Mouse (Mus musculus): Measurements from ENCODE around the gene Ttc7b. TPM values are rescaled to one million over a fixed set of nuclear protein-coding genes. Genes with fewer than 3 reads are reported as not detected.

The Ttc7b gene
- polyA plus RNA-seq, 1 experiment from 2014 or later: 4.2 TPM

GRCm38 (mm10) chr12:100293956-100294355 lies 226.7 kb downstream of the Ttc7b start:
- H3K4me1 ChIP-seq: peaks cover 33% of the 10 kb centered on the region
- H3K9me3 ChIP-seq: no peaks in the 10 kb centered on the region
- no peaks in the 10 kb centered on the region for H3K36me3 ChIP-seq (replicated peaks)
- DNase-seq (ENCODE audit: low spot score): no peak
- H3K27me3 ChIP-seq (replicated peaks; ENCODE audit: low read depth, poor library complexity, severe bottlenecking): peaks cover under 1% of the 10 kb centered on the region; the same call in 1 of the 2 replicates
- 91% methylated on average over 9 of the region's 9 CpGs for WGBS
- H3K27ac ChIP-seq (replicated peaks): no peak overlapping the region
- no peak overlapping the region for H3K4me3 ChIP-seq

GRCm38 (mm10) chr12:100290711-100291685 lies 229.6 kb downstream of the Ttc7b start:
- Histone ChIP-seq H3K27ac (replicated peaks) (peak overlapping the region; percentile 81), H3K27me3 (replicated peaks; ENCODE audit: low read depth, poor library complexity, severe bottlenecking) (peaks cover 3% of the 10 kb centered on the region; the same call in 1 of the 2 replicates), H3K4me3 (no peak overlapping the region), H3K4me1 (peaks cover 36% of the 10 kb centered on the region), H3K9me3 (no peaks in the 10 kb centered on the region), H3K36me3 (replicated peaks) (no peaks in the 10 kb centered on the region)
- 51% methylated on average over 18 of the region's 18 CpGs for WGBS
- peak; percentile 70 for DNase-seq (ENCODE audit: low spot score)

GRCm38 (mm10) chr12:100290178-100290531 lies 230.5 kb downstream of the Ttc7b start:
- Histone ChIP-seq H3K27ac (replicated peaks) (peak overlapping the region; percentile 70), H3K4me1 (peaks cover 31% of the 10 kb centered on the region), H3K27me3 (replicated peaks; ENCODE audit: low read depth, poor library complexity, severe bottlenecking) (peaks cover 3% of the 10 kb centered on the region; the same call in 1 of the 2 replicates), H3K4me3 (no peak overlapping the region), H3K36me3 (replicated peaks) (no peaks in the 10 kb centered on the region), H3K9me3 (no peaks in the 10 kb centered on the region)
- DNase-seq (ENCODE audit: low spot score): no peak
- WGBS: 75% methylated on average over 11 of the region's 11 CpGs

DNA sequence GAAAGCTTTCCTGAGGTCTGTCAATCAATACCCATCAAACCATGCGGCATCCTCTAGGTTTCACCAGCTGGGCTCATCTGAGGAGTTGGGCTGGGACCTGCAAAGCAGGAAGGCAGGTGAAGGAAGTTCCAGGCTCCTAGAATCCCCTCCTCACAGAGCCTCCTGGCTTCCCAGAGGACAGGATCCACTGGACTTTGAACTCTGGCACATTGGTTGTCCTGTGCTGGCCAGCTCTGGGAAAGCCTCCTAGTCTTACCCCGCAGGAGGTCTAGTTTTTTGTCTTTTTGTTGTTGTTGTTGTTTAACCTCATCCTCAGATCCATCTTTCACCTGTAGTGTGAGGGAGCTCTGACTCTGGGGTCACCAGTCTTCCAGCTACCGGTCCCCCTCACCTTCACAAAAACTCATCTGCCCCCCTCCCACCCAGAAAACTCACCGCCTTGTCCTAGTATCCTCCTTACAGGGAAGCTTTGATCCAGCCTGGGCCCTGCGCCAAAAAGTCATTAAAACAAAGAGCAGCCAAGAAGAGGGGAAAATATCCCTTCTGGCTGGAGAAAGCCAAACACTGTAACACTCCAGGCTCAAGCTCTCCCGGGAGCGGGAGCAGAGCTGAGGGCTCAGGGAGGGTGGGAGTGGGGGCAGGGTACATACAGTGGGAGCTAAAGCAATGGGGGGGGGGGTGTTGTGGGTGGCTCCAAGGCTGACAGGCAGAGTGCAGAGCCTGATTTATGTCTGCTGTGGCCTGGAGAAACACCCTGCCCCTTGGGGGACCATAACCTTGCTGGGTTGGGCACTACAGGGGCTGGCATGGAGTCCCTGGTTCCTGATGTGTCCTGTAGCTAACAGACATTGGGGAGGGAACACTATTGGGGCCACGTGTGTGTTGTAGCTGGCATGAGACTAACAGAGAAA lies 231.1 kb downstream of the Ttc7b start:
- no peak for DNase-seq (ENCODE audit: low spot score)
- Histone ChIP-seq H3K36me3 (replicated peaks) (no peaks in the 10 kb centered on the region), H3K27me3 (replicated peaks; ENCODE audit: low read depth, poor library complexity, severe bottlenecking) (peaks cover 3% of the 10 kb centered on the region; the same call in 1 of the 2 replicates), H3K27ac (replicated peaks) (peak overlapping the region; percentile 70), H3K9me3 (no peaks in the 10 kb centered on the region), H3K4me1 (peaks cover 31% of the 10 kb centered on the region), H3K4me3 (no peak overlapping the region)
- 43% methylated on average over 8 of the region's 8 CpGs for WGBS

GRCm38 (mm10) chr12:100288018-100288417 lies 232.6 kb downstream of the Ttc7b start:
- H3K4me3 ChIP-seq: no peak overlapping the region

GRCm38 (mm10) chr12:100287565-100287964 lies 233.1 kb downstream of the Ttc7b start:
- Histone ChIP-seq H3K4me1 (peaks cover 43% of the 10 kb centered on the region), H3K9me3 (no peaks in the 10 kb centered on the region), H3K36me3 (replicated peaks) (no peaks in the 10 kb centered on the region), H3K27ac (replicated peaks) (no peak overlapping the region), H3K27me3 (replicated peaks; ENCODE audit: low read depth, poor library complexity, severe bottlenecking) (peaks cover 3% of the 10 kb centered on the region; the same call in 1 of the 2 replicates), H3K4me3 (no peak overlapping the region)
- 92% methylated on average over 2 of the region's 2 CpGs for WGBS
- DNase-seq (ENCODE audit: low spot score): no peak

More at GRCm38 (mm10) chr12:100288018-100288417, 232.6 kb downstream of the Ttc7b start:
- Histone ChIP-seq H3K9me3 (no peaks in the 10 kb centered on the region), H3K27ac (replicated peaks) (no peak overlapping the region), H3K27me3 (replicated peaks; ENCODE audit: low read depth, poor library complexity, severe bottlenecking) (peaks cover 3% of the 10 kb centered on the region; the same call in 1 of the 2 replicates), H3K4me1 (peaks cover 38% of the 10 kb centered on the region), H3K36me3 (replicated peaks) (no peaks in the 10 kb centered on the region)
- WGBS: 74% methylated on average over 5 of the region's 5 CpGs
- DNase-seq (ENCODE audit: low spot score): no peak

- Histone ChIP-seq H3K4me3 (no peak overlapping the region), H3K9me3 (no peaks in the 10 kb centered on the region), H3K4me1 (peaks cover 39% of the 10 kb centered on the region), H3K36me3 (replicated peaks) (no peaks in the 10 kb centered on the region), H3K27me3 (replicated peaks; ENCODE audit: low read depth, poor library complexity, severe bottlenecking) (0 out of 2 replicates have a peak, but pooled peaks cover 5% of the 10 kb centered on the region), H3K27ac (replicated peaks) (0 out of 2 replicates have a peak overlapping the region, but pooled peaks have one; percentile 83)
- no peak for DNase-seq (ENCODE audit: low spot score)
- 26% methylated on average over 1 of the region's 1 CpGs for WGBS
Measured at GRCm38 (mm10) chr12:100283283-100283682, 237.3 kb downstream of the Ttc7b start.

DNA sequence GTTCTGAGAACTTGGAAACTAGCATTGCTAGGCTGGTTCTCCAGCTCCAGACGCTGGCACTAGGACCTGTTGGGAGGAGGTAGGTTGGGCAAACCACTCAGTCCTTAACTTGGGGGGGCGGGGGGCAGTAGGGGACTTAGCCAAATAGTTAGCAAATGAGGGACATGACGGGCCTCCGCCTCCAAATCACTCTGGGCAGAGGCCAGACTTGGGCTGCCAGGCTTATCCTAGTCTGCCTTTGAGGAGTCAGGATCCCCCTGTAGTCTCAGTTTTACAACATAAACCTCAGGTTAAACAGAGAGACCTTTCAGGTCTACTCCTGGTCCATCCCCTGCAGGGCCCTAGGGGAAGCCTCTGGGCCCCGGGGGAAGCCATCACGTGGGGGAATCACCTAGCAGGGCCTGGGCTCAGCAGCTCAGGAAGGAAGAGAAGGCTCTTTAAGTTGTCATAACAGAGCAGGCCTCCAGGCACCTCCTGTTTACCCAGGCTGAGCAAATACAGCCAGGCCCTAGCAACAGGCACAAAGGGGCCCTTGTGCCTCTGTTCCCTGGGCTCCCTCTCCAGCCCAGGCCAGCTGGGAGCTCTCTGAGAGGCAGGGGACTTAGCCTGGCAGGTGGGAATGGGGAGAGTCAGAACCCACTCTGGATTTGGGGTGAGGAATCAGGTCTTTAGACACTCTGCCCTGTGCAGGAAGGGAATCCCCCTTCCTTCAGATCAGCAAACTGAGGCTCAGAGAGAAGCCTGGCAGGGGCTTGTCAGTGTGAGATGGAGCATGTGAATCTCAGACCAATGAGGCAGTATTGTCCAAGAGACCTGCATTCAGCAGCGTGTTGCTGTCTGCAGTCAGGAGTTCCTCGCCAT lies 238.4 kb downstream of the Ttc7b start:
- H3K36me3 ChIP-seq (replicated peaks): no peaks in the 10 kb centered on the region
- peak overlapping the region; percentile 83 for H3K27ac ChIP-seq (replicated peaks)
- WGBS: 36% methylated on average over 8 of the region's 8 CpGs
- no peak overlapping the region for H3K4me3 ChIP-seq
- peaks cover 47% of the 10 kb centered on the region for H3K4me1 ChIP-seq
- H3K27me3 ChIP-seq (replicated peaks; ENCODE audit: low read depth, poor library complexity, severe bottlenecking): 0 out of 2 replicates have a peak, but pooled peaks cover 5% of the 10 kb centered on the region
- H3K9me3 ChIP-seq: no peaks in the 10 kb centered on the region
- DNase-seq (ENCODE audit: low spot score): peak; percentile 74

DNA sequence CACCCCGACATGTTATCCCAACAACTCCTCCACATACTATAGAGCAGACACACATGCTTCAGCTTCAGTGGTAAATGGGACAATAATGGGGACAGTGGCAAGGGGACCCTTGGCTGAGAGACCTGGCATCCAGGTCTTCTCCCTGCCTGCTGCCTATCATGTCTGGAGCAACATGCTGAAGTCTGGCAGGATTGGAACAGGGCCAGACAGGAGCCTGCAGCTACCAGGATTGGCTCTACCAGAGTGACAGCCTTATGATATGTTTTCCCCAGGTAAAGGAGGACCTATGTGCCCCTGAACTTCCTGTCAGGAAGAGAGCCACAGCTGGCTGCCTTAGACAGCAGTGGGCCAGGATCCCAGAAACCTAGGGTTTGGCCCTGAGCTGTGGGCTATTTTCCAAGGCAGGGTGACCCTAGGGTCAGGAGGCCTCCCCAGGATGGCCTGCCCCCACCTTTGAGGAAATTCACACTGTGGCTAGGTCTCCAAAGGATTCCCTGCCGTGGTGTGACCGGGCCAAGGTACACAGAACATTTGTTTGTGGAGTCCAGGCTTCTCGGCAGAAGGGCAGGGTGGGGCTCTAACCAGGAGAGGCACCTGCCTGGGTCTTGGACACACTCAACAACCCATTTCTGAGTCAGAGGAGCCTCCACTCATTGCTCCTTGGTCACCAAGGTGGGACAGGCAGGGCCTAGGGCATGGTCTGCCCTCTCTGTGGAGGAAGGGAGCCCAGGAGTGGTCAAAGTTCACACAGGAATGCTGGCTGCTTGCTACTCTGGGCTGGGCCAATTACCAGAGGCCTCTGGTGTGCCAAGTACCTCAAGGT lies 239.4 kb downstream of the Ttc7b start:
- Histone ChIP-seq H3K27me3 (replicated peaks; ENCODE audit: low read depth, poor library complexity, severe bottlenecking) (0 out of 2 replicates have a peak, but pooled peaks cover 5% of the 10 kb centered on the region), H3K4me1 (peaks cover 52% of the 10 kb centered on the region), H3K27ac (replicated peaks) (peak overlapping the region; percentile 83), H3K36me3 (replicated peaks) (no peaks in the 10 kb centered on the region), H3K4me3 (no peak overlapping the region), H3K9me3 (no peaks in the 10 kb centered on the region)
- 59% methylated on average over 4 of the region's 4 CpGs for WGBS
- no peak for DNase-seq (ENCODE audit: low spot score)

DNA sequence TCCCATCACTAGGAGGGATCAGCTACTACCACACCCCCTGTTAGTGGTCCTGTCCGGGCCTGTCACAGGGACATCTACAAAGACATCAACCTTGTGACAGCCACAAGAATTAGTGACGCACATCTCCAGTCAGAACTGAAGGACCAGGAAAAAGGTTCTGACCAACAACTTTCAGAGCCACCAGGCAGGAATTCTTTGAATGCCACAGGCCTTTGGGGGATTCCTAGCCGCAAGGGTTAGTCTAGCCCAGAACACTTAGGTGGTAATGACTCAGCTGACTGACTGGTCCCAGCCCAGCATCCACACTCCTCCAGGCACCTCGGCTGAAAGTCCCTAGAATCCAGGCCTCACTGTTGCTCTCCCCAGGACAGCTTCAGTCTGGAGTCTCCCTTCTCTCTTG lies 240.7 kb downstream of the Ttc7b start:
- no peak for DNase-seq (ENCODE audit: low spot score)
- peaks cover 52% of the 10 kb centered on the region for H3K4me1 ChIP-seq
- 70% methylated on average over 4 of the region's 4 CpGs for WGBS
- H3K27ac ChIP-seq (replicated peaks): no peak overlapping the region
- no peak overlapping the region for H3K4me3 ChIP-seq
- no peaks in the 10 kb centered on the region for H3K9me3 ChIP-seq
- H3K27me3 ChIP-seq (replicated peaks; ENCODE audit: low read depth, poor library complexity, severe bottlenecking): 0 out of 2 replicates have a peak, but pooled peaks cover 5% of the 10 kb centered on the region
- no peaks in the 10 kb centered on the region for H3K36me3 ChIP-seq (replicated peaks)

DNA sequence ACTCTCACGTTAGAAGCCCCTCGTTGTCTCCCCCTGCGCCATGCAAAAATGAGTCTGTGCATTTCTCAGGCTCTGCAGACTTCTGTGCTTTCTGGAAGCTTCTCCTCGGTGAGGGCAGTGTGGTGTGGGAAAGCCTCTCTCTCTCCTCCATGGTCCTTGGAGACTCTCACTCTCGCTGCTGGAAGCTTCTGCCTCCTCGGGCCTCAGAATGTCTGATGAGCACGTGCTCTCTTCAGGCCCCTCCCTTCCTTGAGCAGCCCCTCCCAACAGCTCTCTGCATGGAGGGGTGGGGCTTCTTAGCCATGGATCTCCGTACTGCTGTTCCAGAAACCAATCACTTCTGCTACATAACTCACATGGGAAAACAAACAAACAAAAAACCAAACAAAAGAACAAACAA lies 242.3 kb downstream of the Ttc7b start:
- Histone ChIP-seq H3K36me3 (replicated peaks) (no peaks in the 10 kb centered on the region), H3K27ac (replicated peaks) (0 out of 2 replicates have a peak overlapping the region, but pooled peaks have one; percentile 30), H3K9me3 (no peaks in the 10 kb centered on the region), H3K4me3 (no peak overlapping the region), H3K4me1 (peaks cover 48% of the 10 kb centered on the region), H3K27me3 (replicated peaks; ENCODE audit: low read depth, poor library complexity, severe bottlenecking) (0 out of 2 replicates have a peak, but pooled peaks cover 5% of the 10 kb centered on the region)
- WGBS: 54% methylated on average over 8 of the region's 8 CpGs
- no peak for DNase-seq (ENCODE audit: low spot score)

Data from embryonic facial prominence, embryonic 10.5 days (tissue).